Mouse (Mus musculus) small intestine, adult 2 months (tissue): ENCODE measurements at regions not wholly inside any gene's neighbourhood (a gene's known extent, or its start where the extent isn't known, plus 50 kb on each side); places are given as distances from the start of the nearest gene placed in this dataset.

Experiments
- H3K27ac ChIP-seq: fragments of 200-500 bp; 2 replicates; pipeline ENCODE4 v1.5.1; 2012; ENCODE audit warnings: low read depth, low read length, control low read depth, inconsistent platforms; ENCODE audit not compliant: insufficient read depth
- H3K27me3 ChIP-seq: fragments of 200-500 bp; 2 replicates; pipeline ENCODE4 v1.6.1; 2012; ENCODE audit warnings: mild to moderate bottlenecking, moderate library complexity, low read length, inconsistent platforms; ENCODE audit not compliant: control insufficient read depth, insufficient read depth
- H3K36me3 ChIP-seq: fragments of 200-500 bp; 2 replicates; pipeline ENCODE4 v1.6.1; 2012; ENCODE audit warnings: mild to moderate bottlenecking, low read length, control low read depth, inconsistent platforms; ENCODE audit not compliant: control insufficient read depth, insufficient read depth
- H3K4me1 ChIP-seq: fragments of 200-500 bp; 2 replicates; pipeline ENCODE4 v1.6.1; 2012; ENCODE audit warnings: low read length, inconsistent platforms, mixed read lengths; ENCODE audit not compliant: control insufficient read depth, insufficient read depth, insufficient read length
- H3K4me3 ChIP-seq: fragments of 200-500 bp; 2 replicates; pipeline ENCODE4 v1.5.1; 2012; ENCODE audit warnings: low read depth, mild to moderate bottlenecking, control low read depth, inconsistent platforms, low read length, moderate library complexity
- CTCF ChIP-seq: fragments of 200-500 bp; IDR thresholded peaks from 2 replicates; pipeline ENCODE4 v1.5.1; 2012; ENCODE audit warnings: low read depth, mild to moderate bottlenecking, control low read depth, inconsistent platforms, low read length, moderate library complexity, mixed read lengths; ENCODE audit not compliant: insufficient replicate concordance, insufficient read length; ENCODE audit errors: extremely low read depth
- POLR2A ChIP-seq: fragments of 200-500 bp; IDR thresholded peaks from 2 replicates; pipeline ENCODE4 v1.6.1; 2012; ENCODE audit warnings: low read depth, mild to moderate bottlenecking, control low read depth, inconsistent platforms, low read length, moderate library complexity
- WGBS: fragments of 180-500 bp; shearing (Covaris S2); methylation state at CpG from one replicate; pipeline ENCODE4 v1.1.7; 2018; 5-methylcytosine and 5-hydroxymethylcytosine counted together

DNA sequence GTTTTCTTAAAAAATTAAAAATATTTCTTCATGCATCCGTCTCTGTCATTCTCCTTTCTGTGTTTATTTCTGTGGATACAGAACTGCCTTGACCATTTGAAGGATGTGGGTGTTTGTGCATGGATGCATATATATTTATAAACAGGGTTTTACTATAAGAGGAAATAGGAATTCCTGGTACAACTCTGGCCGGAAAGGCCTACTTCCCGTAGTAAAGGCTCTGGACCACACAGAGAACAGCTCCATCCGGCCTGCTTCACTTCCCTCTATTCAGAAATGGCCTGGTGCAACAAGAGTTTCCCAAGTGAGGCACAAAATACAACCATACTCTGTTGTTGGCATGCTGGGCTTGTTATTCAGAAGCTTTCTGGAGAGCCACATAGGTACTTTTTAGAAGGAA, 182.1 kb upstream of the Hhip start:
- no peak for TF ChIP-seq CTCF
- no peak for TF ChIP-seq POLR2A
- no peak overlapping the region for H3K4me3 ChIP-seq
- no peaks in the 10 kb centered on the region for H3K27me3 ChIP-seq
- H3K27ac ChIP-seq, result no peak overlapping the region
- H3K4me1 ChIP-seq, result no peaks in the 10 kb centered on the region
- 70% methylated on average over 4 of the region's 4 CpGs for WGBS
- H3K36me3 ChIP-seq, result no peaks in the 10 kb centered on the region

- no peak overlapping the region for H3K27ac ChIP-seq
- WGBS, result 71% methylated on average over 1 of the region's 1 CpGs
- no peaks in the 10 kb centered on the region for H3K36me3 ChIP-seq
- H3K4me1 ChIP-seq, result no peaks in the 10 kb centered on the region
- H3K27me3 ChIP-seq, result no peaks in the 10 kb centered on the region
- H3K4me3 ChIP-seq, result no peak overlapping the region
- TF ChIP-seq CTCF, result no peak
- no peak for TF ChIP-seq POLR2A
Measured at GRCm38 (mm10) chr8:80210361-80210760, 152.6 kb upstream of the Hhip start.

DNA sequence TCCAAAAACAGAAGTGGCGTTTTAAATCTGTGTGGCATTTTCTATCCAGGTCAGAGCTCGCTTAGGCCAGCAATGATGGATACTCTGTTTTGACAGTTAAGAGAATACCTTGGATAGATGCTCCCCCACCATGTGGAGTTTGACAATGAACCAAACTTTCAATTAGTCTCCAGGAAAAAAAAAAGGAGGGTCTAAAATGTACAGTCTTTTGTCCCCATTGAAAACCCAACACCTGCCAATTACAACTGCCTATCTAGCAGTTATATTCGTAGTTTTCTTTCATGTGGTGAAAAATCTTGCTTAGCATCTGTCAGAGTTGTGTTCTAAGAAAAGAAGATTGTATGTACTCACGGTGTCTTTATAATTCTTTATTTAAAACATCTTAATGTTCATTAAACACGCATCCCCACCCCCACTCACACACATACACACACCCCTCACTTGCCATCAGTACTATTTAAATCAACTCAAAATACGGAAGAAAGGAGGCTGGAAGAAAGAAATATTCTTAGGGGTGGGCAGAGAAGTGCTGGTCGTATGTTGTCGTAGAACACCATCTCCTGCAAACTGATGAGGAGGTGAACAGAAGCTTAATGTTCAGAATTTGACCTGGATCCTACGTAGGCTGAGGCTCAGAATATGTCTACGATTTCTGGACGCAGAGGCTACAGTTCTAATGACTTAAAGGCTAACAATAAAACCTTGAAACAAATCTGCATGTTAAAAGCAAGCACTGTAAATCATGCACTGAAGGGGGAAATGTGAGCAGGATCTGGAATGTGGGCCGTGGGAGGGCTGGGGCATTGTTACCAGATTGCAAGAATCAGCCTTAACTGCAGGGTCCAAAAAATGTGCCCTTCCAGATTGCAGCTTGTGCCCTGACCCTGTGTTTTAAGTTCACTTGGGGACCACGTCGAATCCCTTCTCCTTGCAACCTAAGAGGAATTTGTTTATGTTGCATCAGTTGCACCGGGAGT, 147.2 kb upstream of the Hhip start:
- no peaks in the 10 kb centered on the region for H3K27me3 ChIP-seq
- no peak overlapping the region for H3K4me3 ChIP-seq
- WGBS, result 73% methylated on average over 15 of the region's 15 CpGs
- TF ChIP-seq CTCF (no peak), POLR2A (no peak)
- no peaks in the 10 kb centered on the region for H3K36me3 ChIP-seq
- no peaks in the 10 kb centered on the region for H3K4me1 ChIP-seq
- H3K27ac ChIP-seq, result no peak overlapping the region

- H3K4me3 ChIP-seq, result no peak overlapping the region
Measured at GRCm38 (mm10) chr8:80203769-80204677, 146.2 kb upstream of the Hhip start.

GRCm38 (mm10) chr8:80197680-80198079, 139.9 kb upstream of the Hhip start:
- TF ChIP-seq POLR2A (no peak), CTCF (no peak)
- no peak overlapping the region for H3K4me3 ChIP-seq
- WGBS, result 81% methylated on average over 4 of the region's 4 CpGs
- no peaks in the 10 kb centered on the region for H3K36me3 ChIP-seq
- no peak overlapping the region for H3K27ac ChIP-seq
- H3K27me3 ChIP-seq, result no peaks in the 10 kb centered on the region
- H3K4me1 ChIP-seq, result no peaks in the 10 kb centered on the region

More at GRCm38 (mm10) chr8:80203769-80204677, 146.2 kb upstream of the Hhip start:
- H3K27ac ChIP-seq, result no peak overlapping the region
- H3K36me3 ChIP-seq, result no peaks in the 10 kb centered on the region
- no peak for TF ChIP-seq POLR2A
- TF ChIP-seq CTCF, result no peak
- no peaks in the 10 kb centered on the region for H3K27me3 ChIP-seq
- WGBS, result 55% methylated on average over 4 of the region's 4 CpGs
- H3K4me1 ChIP-seq, result no peaks in the 10 kb centered on the region

- WGBS, result 72% methylated on average over 4 of the region's 4 CpGs
- no peaks in the 10 kb centered on the region for H3K4me1 ChIP-seq
- no peak overlapping the region for H3K4me3 ChIP-seq
- no peak overlapping the region for H3K27ac ChIP-seq
- no peaks in the 10 kb centered on the region for H3K27me3 ChIP-seq
- TF ChIP-seq POLR2A, result no peak
- no peak for TF ChIP-seq CTCF
- no peaks in the 10 kb centered on the region for H3K36me3 ChIP-seq
Measured at GRCm38 (mm10) chr8:80190510-80190908, 132.7 kb upstream of the Hhip start.
